Mouse (Mus musculus) brain, adult 2 months (tissue): ENCODE measurements around the gene Pbp2.
A peak's percentile ranks its signal among the peaks of the same experiment; 100 is the strongest.

ENCODE experiments used
- DNase-seq: peaks from one replicate; pipeline ENCODE4 v3.0.0; 2011; ENCODE audit warnings: low read depth, low spot score

The Pbp2 gene

DNA sequence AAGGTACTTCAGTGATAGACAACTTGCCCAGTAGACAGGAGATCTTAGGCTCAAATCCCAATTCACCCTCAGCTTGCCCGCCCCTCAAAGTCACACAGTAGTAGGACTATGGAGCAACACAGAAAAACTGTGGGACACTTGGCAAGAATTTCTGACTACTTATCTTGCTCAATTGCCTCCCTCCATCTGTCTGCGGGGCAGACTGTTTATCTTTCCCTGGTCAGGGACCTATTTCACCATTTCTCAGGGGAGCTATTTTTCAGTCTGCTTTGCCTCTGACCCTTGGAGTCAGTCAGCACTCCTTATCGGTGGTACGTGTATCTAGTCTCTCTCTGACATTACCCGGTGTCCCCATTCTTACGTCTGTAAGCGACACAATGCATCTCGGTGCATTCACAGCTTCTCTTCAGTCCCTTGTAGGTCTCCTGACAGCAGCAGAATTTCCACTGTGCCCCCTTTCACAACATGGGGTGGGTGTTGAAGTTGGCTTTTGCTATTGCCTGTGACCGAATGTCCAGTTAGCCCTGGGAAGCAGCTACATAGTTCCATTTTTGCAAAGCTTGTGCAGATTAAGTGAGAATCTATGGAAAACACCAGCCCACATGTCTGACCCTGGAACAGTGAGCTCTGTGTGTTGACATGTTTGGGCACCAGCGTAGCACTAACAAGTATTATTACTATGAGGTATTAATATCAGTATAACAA is 7.6 kb downstream of the Pbp2 start:
- DNase-seq, result no peak

- no peak for DNase-seq
Observed at GRCm38 (mm10) chr6:135300469-135300868, 9.7 kb downstream of the Pbp2 start.

GRCm38 (mm10) chr6:135299024-135299550 is 11.1 kb downstream of the Pbp2 start:
- DNase-seq, result no peak

DNA sequence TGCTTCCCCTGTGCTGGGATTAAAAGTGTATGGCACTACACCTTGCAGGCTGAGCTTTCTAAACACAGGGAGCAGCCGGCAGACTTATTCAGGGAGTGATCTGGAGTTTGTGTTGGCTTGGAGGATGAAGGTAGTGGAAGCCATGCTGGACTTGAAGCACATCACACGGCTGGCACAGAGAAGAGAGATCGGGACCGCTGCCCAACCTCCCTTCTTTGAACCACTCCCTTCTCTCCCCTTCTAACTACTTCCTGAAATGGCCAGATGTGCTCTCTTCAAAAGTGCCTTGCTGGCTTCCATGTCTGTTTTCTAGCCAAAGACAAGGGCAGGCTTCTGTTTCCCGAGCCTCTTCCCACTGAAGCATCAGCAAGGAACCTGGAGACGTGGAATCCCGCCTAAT is 12.6 kb downstream of the Pbp2 start:
- DNase-seq, result no peak

DNA sequence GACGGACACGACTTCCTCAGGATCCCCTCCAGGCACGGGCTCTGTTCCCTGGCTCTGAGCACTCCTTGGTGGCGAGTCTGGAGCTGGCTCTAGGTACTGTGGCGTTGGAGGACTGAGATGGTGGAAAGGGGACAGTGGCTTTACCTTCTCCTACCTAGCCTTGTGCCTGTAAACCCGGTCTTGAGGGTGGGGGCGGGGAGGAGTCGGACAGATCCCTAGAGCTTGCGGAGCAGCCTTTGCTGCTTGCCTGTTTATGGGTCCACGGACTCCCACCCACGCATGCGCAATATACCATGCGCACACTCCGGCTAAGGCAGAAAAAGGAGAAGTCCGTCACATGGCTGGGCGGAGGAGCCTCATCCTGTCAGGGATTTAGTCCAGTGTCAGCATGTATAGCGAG is 13.9 kb downstream of the Pbp2 start:
- peak; percentile 30 for DNase-seq

GRCm38 (mm10) chr6:135295082-135295861 is 14.9 kb downstream of the Pbp2 start:
- DNase-seq, result peak; percentile 43

DNA sequence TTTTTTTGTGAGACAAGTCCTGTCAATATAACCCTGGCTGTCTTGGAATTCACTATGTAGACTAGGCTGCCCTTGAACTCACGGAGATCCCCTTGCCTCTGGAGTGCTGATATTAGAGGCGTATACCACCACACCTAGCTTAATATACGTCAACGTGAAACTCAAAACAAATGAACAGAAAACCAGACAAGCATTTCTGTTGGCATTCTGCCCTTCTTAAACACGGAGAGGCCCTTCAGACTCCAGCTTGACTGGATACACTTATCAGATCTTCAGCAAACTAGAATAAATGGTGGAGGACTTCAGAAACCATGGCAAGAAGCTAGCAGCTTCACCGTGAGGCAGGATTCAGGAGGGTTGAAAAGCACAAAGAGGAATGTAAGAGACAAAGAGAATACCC is 16.1 kb downstream of the Pbp2 start:
- DNase-seq, result no peak

GRCm38 (mm10) chr6:135292391-135292790 is 17.8 kb downstream of the Pbp2 start:
- DNase-seq, result no peak

DNA sequence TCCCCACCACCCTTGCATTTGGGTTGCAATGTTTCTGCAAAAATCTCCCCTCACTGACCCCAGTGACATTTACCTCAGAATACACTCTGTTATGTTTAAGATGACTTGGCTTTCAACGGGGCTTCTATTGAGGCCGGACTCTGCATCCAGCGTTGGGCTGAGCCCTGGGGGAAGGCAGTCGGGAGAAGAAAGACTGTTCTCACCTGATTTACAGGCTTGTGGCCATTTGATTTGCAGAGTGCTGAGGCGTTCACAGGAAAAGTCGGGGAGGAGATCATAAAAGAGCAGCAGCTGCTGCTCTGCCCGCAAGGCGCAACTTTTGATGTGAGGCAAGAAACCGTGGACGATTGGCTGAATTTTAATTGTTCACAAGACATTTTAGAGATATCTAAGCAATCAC is 30.3 kb downstream of the Pbp2 start:
- no peak for DNase-seq

DNA sequence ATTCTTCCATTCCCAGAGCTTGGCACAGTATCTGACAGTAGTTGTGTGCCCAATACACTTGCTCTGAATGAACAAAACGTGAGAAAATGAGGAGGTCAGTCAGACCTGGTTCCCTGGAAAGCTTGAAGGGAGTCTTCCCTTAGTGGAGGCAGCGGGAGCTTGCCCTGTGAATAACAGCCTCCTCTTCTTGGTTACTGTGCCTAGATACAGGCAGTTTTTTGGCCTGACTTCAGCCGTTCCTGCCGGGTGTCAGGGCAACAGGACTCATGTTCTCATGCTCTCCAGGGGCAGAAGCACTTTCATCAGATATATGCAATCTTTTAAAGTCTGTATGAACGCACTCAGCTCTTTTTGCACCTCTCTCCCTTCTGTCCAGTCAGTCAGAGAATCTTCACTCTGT is 30.9 kb downstream of the Pbp2 start:
- no peak for DNase-seq

DNA sequence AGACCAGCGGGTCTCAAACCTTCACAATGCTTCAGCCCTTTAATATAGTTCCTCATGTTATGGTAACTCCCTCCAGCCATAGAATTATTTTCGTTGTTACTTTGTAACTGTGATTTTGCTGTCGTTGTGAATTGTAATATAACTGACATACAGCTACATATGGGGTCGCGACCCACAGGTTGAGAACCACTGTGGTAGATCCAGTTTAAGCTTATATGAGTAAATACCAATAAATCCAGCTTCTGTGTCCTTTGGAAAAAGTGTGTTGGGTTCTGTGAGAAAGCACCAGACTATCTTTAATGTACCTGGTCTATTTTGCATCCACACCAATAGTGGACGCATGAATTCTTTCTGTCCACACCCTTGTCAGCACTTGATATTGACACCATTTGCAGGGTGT is 31.9 kb downstream of the Pbp2 start:
- DNase-seq, result no peak

- DNase-seq, result no peak
Observed at GRCm38 (mm10) chr6:135276474-135277295, 33.5 kb downstream of the Pbp2 start.

DNA sequence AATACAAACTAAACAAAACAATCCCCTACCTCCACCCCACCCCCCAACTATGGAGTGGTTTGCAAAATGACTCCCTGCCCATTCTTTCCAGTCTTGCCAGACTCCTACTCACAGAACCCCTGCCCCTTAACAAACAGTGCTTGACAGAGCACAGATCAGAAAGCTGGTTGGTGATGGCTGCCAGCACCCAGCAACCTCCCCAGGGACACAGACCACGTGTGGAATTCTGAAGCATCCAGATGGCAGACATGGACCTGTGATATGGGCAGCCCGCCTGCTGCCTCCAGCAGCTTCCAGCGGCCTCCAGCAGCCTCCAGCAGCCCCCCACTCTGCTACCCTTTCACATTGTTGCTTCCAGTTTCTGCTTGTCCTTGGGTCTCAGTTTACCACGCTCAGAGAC is 35.0 kb downstream of the Pbp2 start:
- DNase-seq, result no peak

- no peak for DNase-seq
Observed at GRCm38 (mm10) chr6:135273066-135273465, 37.1 kb downstream of the Pbp2 start.

DNA sequence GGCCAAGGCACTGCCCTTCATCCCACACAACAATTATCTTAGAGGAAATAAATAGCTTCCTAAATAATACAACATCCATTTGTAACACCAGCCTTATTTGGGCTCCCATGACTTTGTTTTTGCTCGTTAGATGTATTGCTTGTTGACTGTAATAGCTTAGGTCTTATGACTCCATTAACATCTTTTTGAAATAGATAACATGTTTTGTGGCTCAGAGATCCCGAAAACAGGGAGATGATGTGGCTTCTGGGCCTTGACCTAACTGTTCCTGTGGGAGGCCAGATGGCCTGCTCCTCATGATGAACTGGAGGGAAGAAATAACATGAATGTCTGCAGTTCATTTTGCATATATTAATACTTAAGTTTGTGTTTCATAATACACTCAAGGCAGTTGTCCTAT is 38.4 kb downstream of the Pbp2 start:
- DNase-seq, result no peak

GRCm38 (mm10) chr6:135269626-135270025 is 40.6 kb downstream of the Pbp2 start:
- no peak for DNase-seq

DNA sequence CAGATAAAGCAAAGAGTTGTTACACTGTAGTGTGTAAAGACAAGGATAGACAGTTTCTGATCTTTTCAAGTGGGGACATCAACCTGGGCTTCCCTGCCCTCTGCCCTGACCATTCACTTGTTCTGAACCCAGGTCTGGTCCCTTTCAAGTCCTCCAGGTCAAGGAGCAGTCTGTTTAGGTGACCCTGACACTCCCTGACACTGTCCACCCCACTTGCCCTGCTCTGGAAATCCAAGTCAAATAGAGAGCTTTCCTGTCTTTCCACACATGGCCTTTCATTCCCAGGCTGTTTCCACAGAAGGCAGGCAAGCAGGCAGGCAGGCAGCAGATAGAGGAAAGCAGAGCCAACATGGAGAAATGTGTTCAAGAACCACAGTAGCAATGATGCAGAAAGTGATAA is 41.8 kb downstream of the Pbp2 start:
- no peak for DNase-seq

GRCm38 (mm10) chr6:135267221-135267620 is 43.0 kb downstream of the Pbp2 start:
- no peak for DNase-seq

- no peak for DNase-seq
Observed at GRCm38 (mm10) chr6:135266056-135266455, 44.1 kb downstream of the Pbp2 start.

GRCm38 (mm10) chr6:135264136-135264535 is 46.1 kb downstream of the Pbp2 start:
- DNase-seq, result no peak

DNA sequence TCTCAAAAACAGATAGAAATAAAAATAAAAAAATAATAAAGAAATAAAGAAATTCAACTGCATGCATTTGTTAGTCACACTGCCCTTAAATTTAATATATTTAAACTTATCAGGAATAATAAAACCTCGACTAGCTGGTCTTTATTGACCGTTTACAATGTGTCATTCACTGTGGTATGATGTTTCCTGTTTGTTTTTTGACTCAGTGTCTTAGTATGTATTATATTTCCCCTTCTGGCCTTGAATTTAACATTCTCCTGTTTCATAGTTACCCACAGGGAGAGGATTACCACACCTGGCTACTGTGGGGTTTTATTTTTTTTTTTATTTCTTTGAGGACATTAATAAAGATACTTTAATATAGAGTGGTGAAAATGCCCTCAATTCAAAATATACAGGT is 47.6 kb downstream of the Pbp2 start:
- no peak for DNase-seq

DNA sequence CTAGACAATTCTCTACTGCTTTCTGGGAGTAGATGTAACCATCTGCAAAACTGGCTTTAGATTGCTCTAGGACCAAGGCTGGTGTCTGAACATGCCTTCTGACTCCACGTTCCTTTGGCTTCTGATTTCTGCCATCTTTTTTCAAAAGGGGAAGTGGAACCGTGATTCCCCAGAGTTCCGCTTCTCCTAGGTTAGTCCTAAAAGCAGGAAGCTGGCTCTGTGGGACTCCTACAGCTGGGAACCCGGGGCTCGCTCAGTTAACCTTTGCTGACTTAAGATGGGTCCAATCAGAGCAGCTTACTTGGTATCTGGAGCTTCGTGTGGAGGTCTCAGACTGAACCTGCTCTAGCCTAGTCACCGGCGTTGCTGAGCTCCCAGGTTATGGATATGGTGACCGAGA is 49.1 kb downstream of the Pbp2 start:
- DNase-seq, result no peak
